Mouse (Mus musculus) kidney, postnatal 0 days (tissue): ENCODE measurements around the gene Supt4a. TPM values are rescaled to one million over a fixed set of nuclear protein-coding genes. Genes with fewer than 3 reads are reported as not detected.

Experiments
- ATAC-seq: fragments of 200-750 bp; cut with Nextera tagmentation; replicated peaks from 2 replicates; pipeline ENCODE4 v1.8.0; 2017; ENCODE audit warnings: low read depth, moderate number of reproducible peaks, moderate TSS enrichment, moderate library complexity; ENCODE audit not compliant: low FRiP score
- DNase-seq: peaks from one replicate; pipeline ENCODE4 v3.0.0-alpha.2; 2016; ENCODE audit warnings: low spot score
- H3K27ac ChIP-seq: fragments of 300-500 bp; sonication (generic); 2 replicates; pipeline ENCODE4 v1.5.1; 2014; ENCODE audit warnings: mild to moderate bottlenecking
- H3K27me3 ChIP-seq: fragments of 300-500 bp; sonication (generic); 2 replicates; pipeline ENCODE4 v1.6.1; 2014; ENCODE audit warnings: low read length, mixed read lengths; ENCODE audit not compliant: insufficient read depth
- H3K36me3 ChIP-seq: fragments of 300-500 bp; sonication (generic); 2 replicates; pipeline ENCODE4 v1.6.1; 2014; ENCODE audit warnings: low read length, mixed read lengths; ENCODE audit not compliant: insufficient read depth
- H3K4me1 ChIP-seq: fragments of 300-500 bp; sonication (generic); replicated peaks from 2 replicates; pipeline ENCODE4 v1.6.1; 2014; ENCODE audit warnings: antibody characterized with exemption, low read length, mixed read lengths; ENCODE audit not compliant: insufficient read depth
- H3K4me2 ChIP-seq: fragments of 300-500 bp; sonication (generic); 2 replicates; pipeline ENCODE4 v1.6.1; 2014; ENCODE audit warnings: mild to moderate bottlenecking, low read length, moderate library complexity, mixed read lengths
- H3K4me3 ChIP-seq: fragments of 300-500 bp; sonication (generic); replicated peaks from 2 replicates; pipeline ENCODE4 v1.5.1; 2014; ENCODE audit warnings: low read depth, low read length
- H3K9ac ChIP-seq: fragments of 300-500 bp; sonication (generic); 2 replicates; pipeline ENCODE4 v1.6.1; 2014; ENCODE audit warnings: low read depth, low read length
- H3K9me3 ChIP-seq: fragments of 300-500 bp; sonication (generic); replicated peaks from 2 replicates; pipeline ENCODE4 v1.6.1; 2016; ENCODE audit warnings: low read length, inconsistent platforms, mixed read lengths
- CTCF ChIP-seq: IDR thresholded peaks from 2 replicates; pipeline ENCODE4 v1.5.1; 2016; ENCODE audit warnings: antibody characterized with exemption, low read depth, mild to moderate bottlenecking, moderate library complexity
- WGBS: fragments of 180-500 bp; shearing (Covaris S2); extraction: QIAGEN DNeasy Blood & Tissue Kit; methylation state at CpG from one replicate; pipeline ENCODE4 v1.1.7; 2014; 5-methylcytosine and 5-hydroxymethylcytosine counted together
- polyA plus RNA-seq: library from polyadenylated mRNA; unstranded; fragments of >200 nt; fragmentation: Nextera tagmentation; extraction: Ambion mirVana; gene quantifications from 2 replicates; pipeline ENCODE4 v1.2.1, GENCODE M21; 2015

The Supt4a gene
- polyA plus RNA-seq, 1 experiment from 2014 or later, result 171 TPM

DNA sequence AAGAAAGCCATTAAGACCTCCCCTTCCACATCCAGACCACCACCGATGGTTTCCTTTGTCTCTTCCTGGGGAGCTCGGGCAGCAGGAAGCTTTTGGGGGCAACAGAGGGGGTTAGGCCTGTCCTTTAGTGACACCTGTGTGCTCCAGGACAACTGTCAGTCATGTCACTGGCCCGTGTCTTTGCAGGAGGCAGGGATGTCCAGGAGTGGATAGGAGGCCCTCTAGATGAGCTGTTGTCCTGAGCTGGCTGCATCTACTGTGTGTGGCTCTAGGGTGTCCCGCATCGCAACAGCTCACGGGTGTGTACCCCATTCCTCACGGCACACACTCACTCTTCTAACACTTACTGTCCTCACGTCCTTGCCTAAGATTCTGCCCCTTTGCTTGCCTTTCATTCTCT lies 15.9 kb downstream of the Supt4a start:
- Histone ChIP-seq H3K4me3 (no peak overlapping the region), H3K27me3 (no peaks in the 10 kb centered on the region), H3K4me1 (peaks cover 4% of the 10 kb centered on the region; the same call in 1 of the 2 replicates), H3K4me2 (no peak overlapping the region), H3K27ac (no peak overlapping the region), H3K9me3 (no peaks in the 10 kb centered on the region), H3K36me3 (no peaks in the 10 kb centered on the region), H3K9ac (no peak overlapping the region)
- TF ChIP-seq CTCF, result no peak
- no peak for DNase-seq
- WGBS, result 85% methylated on average over 8 of the region's 8 CpGs
- no peak for ATAC-seq

DNA sequence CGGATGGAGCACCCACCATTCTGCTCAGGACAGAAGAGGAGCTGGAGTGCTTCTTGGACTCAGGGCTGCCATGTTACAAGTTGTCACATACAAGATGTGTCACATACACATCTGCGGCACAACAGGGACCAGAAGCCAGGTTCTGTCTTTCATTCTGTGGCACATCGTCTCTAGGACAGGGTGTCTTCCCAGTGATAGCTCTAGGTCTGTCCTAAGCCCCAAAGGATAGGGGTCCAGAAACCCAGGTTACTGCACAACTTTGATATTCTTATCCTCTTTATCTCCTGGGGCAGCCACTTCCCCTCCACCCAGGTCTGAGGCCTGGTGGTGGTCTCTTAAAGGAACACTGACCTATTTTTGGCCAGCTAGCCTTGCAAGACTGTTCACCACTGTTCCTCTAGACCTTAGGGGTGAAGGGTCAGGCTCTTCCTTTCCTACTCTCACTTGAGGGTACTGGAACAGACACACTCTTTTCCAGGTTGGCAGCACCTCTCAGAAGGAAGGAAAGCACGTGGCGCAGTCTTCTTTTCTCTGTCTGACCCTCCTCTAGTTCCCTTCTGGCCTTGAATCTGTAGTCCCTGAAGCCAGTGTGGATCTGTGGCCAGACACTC lies 16.6 kb downstream of the Supt4a start:
- H3K4me1 ChIP-seq, result 0 out of 2 replicates have a peak, but pooled peaks cover 4% of the 10 kb centered on the region
- no peak overlapping the region for H3K27ac ChIP-seq
- WGBS, result 89% methylated on average over 5 of the region's 5 CpGs
- ATAC-seq (no peak), DNase-seq (no peak)
- no peak for TF ChIP-seq CTCF
- H3K9me3 ChIP-seq, result no peaks in the 10 kb centered on the region
- no peaks in the 10 kb centered on the region for H3K27me3 ChIP-seq
- no peak overlapping the region for H3K4me3 ChIP-seq
- H3K9ac ChIP-seq, result no peak overlapping the region
- no peak overlapping the region for H3K4me2 ChIP-seq
- H3K36me3 ChIP-seq, result no peaks in the 10 kb centered on the region

DNA sequence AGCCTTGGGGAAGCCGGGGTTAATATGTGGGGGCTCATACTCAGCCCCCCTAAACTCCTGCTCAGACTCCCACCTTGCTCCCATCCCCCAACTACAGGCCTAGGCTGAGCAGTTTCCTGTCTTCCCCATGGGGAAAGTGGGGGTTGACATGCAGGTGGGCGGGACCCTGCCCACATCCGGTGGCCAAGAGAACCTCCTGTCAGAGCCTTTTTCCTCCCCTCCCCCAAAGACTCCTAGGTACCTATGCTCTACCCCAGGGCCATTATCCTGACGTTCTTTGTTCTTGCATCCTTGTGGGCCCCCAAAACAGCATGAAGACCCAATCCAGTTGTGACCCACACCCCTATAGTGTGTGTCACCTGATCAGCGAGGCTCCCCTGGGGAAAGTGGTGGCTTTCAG lies 17.3 kb downstream of the Supt4a start:
- H3K9me3 ChIP-seq, result no peaks in the 10 kb centered on the region
- H3K9ac ChIP-seq, result no peak overlapping the region
- H3K27ac ChIP-seq, result no peak overlapping the region
- ATAC-seq, result no peak
- H3K4me1 ChIP-seq, result 0 out of 2 replicates have a peak, but pooled peaks cover under 1% of the 10 kb centered on the region
- no peaks in the 10 kb centered on the region for H3K36me3 ChIP-seq
- H3K27me3 ChIP-seq, result no peaks in the 10 kb centered on the region
- no peak for TF ChIP-seq CTCF
- no peak overlapping the region for H3K4me2 ChIP-seq
- WGBS, result 74% methylated on average over 5 of the region's 5 CpGs
- DNase-seq, result no peak
- H3K4me3 ChIP-seq, result no peak overlapping the region

DNA sequence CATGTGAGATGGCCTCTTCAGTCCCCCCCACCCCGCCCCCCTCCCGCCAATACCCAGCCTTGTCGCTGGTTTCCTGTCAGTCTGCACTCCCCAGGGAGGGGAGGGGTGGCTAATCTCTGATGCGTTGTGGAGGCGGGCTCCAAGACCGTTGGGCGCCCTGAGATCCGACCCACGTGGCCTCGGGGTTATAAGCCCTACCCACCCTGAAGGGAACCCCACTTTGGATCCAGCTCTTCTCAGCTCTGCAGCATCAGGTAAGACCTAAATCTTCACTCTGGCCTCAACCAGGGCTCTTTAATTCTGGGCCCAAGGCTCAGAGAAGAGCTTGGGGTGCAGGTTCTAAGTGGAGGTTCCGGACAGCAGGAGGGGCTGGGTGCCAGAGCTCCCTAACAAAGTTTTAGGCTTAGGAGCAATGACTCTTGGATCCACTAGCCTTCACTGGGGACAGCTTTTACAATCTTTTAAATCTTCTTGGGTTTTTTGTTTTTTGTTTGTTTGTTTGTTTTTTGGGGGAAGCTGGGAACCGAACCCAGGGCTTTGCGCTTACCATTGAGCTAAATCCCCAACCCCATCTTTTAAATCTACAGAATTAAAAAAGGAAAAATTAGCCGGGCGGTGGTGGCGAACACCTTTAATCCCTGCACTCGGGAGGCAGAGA lies 18.1 kb downstream of the Supt4a start:
- ATAC-seq, result no peak
- H3K4me3 ChIP-seq, result no peak overlapping the region
- no peaks in the 10 kb centered on the region for H3K9me3 ChIP-seq
- TF ChIP-seq CTCF, result no peak
- no peak overlapping the region for H3K27ac ChIP-seq
- no peak overlapping the region for H3K9ac ChIP-seq
- H3K36me3 ChIP-seq, result no peaks in the 10 kb centered on the region
- H3K4me2 ChIP-seq, result no peak overlapping the region
- no peak for DNase-seq
- H3K4me1 ChIP-seq, result no peaks in the 10 kb centered on the region
- 84% methylated on average over 16 of the region's 17 CpGs for WGBS
- peaks cover 5% of the 10 kb centered on the region for H3K27me3 ChIP-seq

DNA sequence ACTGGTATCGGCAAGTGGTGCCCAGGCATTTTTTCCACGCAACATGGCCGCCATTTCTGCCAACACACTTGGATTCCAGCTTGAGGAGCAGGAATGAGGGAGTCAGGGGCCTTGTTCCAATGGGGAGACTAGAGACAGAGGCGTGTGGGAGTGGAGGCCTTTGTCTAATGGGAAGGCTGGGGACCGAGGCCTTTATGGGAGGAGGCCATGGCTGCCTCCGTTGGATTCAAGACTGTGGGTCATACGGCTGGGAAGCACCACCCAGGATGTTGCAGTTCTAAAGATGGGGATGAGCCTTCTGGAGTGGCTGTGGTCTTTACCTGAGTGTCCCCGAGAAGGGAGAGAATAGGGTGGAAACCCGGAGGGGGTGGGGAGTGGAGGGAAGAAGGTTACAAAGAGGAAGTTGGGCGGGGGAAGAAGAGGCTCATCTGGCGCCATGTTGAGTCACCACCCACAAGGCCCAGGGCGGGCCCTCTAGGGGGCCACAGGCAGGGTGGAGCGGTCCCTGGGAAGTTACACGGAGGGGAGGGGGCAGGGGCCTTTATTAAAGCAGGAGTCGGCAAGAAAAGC lies 19.0 kb downstream of the Supt4a start:
- no peak for DNase-seq

DNA sequence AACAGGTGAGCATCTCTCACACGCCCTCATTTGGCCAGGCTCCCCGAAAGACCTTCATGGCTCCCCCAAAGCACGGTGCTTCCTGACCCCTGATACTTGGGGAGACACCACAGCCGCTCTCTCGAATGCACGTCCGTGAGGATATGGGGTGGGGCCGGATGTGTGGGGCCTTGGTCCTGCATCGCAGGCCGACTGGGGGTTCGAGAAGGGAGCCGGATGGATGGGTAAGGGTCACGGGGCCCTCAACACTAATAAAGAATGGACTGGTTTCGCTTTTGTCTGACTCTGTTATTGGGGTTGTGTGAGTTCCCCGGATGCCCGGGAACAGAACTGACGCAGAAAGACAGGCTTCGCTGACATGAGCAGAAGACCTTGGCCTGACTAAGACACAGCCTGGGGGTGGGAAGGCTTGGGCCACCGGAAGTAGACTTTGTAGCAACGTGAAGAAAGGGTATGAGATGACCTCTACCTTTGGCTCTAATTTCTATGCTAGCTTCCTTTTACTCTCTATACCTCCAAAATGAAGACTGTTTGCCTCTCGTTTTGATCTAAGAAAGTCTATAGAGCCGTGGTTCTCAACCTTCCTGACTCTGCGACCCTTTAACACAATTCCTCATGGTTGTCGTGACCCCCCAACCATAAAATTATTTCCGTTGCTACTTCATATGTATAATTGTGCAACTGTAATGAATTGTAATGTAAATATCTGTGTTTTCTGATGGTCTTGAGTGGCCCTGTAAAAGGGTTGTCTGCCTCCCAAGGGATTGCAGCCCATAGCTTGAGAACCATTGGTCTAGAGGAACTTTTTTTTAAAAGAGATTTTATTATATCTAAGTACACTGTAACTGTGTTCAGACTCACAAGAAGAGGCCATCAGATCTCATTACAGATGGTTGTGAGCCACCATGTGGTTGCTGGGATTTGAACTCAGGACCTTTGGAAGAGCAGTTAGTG lies 19.9 kb downstream of the Supt4a start:
- Histone ChIP-seq H3K27ac (no peak overlapping the region), H3K36me3 (no peaks in the 10 kb centered on the region), H3K4me3 (no peak overlapping the region), H3K4me1 (no peaks in the 10 kb centered on the region), H3K4me2 (no peak overlapping the region), H3K9ac (no peak overlapping the region), H3K9me3 (no peaks in the 10 kb centered on the region), H3K27me3 (peaks cover 22% of the 10 kb centered on the region)
- 86% methylated on average over 25 of the region's 25 CpGs for WGBS
- DNase-seq (no peak), ATAC-seq (no peak)
- no peak for TF ChIP-seq CTCF

More for the DNA sequence above, 19.0 kb downstream of the Supt4a start:
- Histone ChIP-seq H3K4me1 (no peaks in the 10 kb centered on the region), H3K4me3 (no peak overlapping the region), H3K27ac (no peak overlapping the region), H3K9ac (no peak overlapping the region), H3K4me2 (no peak overlapping the region), H3K36me3 (no peaks in the 10 kb centered on the region), H3K27me3 (peaks cover 14% of the 10 kb centered on the region), H3K9me3 (no peaks in the 10 kb centered on the region)
- no peak for ATAC-seq
- TF ChIP-seq CTCF, result no peak
- WGBS, result 84% methylated on average over 15 of the region's 15 CpGs
